9 mouse cellular contexts compared by ENCODE assay signal in genomic region chr12:72427722-72428126, GRCm38 (mm10). TPM values are rescaled to one million over a fixed set of nuclear protein-coding genes. Genes with fewer than 3 reads are reported as not detected.
DNase-seq lines count a peak whose midpoint lies in the region; ATAC-seq and TF ChIP-seq lines count a peak whose summit lies in the region.
"Had no signal": no experiment of that assay in that cellular context is flagged by ENCODE, and none has a peak within 500 bp of the region (broad histone marks: within the 10 kb centered on the region; RNA-seq: fewer than 3 reads in every experiment).

No protein-coding gene starts in this region.

- no peak overlapping the region for H3K4me3 ChIP-seq in G1E (ENCODE audit: low read depth, low read length)
- H3K4me3 ChIP-seq in forebrain, embryonic 15.5 days, result no peak overlapping the region
- no peak overlapping the region for H3K4me3 ChIP-seq in lung, embryonic 16.5 days (ENCODE audit: low read length)
- H3K4me3 ChIP-seq: erythroblast, embryonic 14.5 days had no signal

- no peaks in the 10 kb centered on the region for H3K36me3 ChIP-seq in G1E (replicated peaks)
- H3K36me3 ChIP-seq in forebrain, embryonic 15.5 days, result no peaks in the 10 kb centered on the region
- H3K36me3 ChIP-seq in lung, embryonic 16.5 days (ENCODE audit: control insufficient read depth, insufficient read depth, low read length), result no peaks in the 10 kb centered on the region

- H3K27ac ChIP-seq in forebrain, embryonic 15.5 days (replicated peaks), result no peak overlapping the region
- no peak overlapping the region for H3K27ac ChIP-seq in lung, embryonic 16.5 days (ENCODE audit: low read length)

- 25% methylated on average over 11 of the region's 11 CpGs for WGBS in forebrain, embryonic 15.5 days
- 18% methylated on average over 11 of the region's 11 CpGs for WGBS in lung, embryonic 16.5 days

- ATAC-seq in G1E (ENCODE audit: extremely low read depth, insufficient number of reproducible peaks, low FRiP score, poor library complexity, severe bottlenecking), result peak; percentile 15
- ATAC-seq in cerebellum, adult (ENCODE audit: insufficient number of reproducible peaks, low FRiP score, low TSS enrichment), result peak; percentile 68
- peak; percentile 80 for ATAC-seq in forebrain, embryonic 15.5 days (replicated peaks)
- peak; percentile 84 to 85 for ATAC-seq in hematopoietic stem cell, adult 5-6 weeks (replicated peaks in 1 of 2; ENCODE audit: insufficient read depth in 1 of 2, low FRiP score in 2 of 2, low TSS enrichment in 1 of 2, low read depth in 1 of 2, poor library complexity in 2 of 2, severe bottlenecking in 2 of 2)
- peak; percentile 36; the same call in 1 of the 2 replicates for ATAC-seq in lung, embryonic 16.5 days (ENCODE audit: low read depth)

- H3K9me3 ChIP-seq in G1E (replicated peaks), result no peaks in the 10 kb centered on the region
- no peaks in the 10 kb centered on the region for H3K9me3 ChIP-seq in forebrain, embryonic 15.5 days
- H3K9me3 ChIP-seq in lung, embryonic 16.5 days (ENCODE audit: control insufficient read depth, low read length), result no peaks in the 10 kb centered on the region

- DNase-seq in G1E (ENCODE audit: low spot score), result no peak
- peak; percentile 73 for DNase-seq in layer of hippocampus, adult 9-10 months (ENCODE audit: low spot score)
- peak; percentile 63 for DNase-seq in ovary, postnatal 14 days (ENCODE audit: low spot score)
- DNase-seq in thymus, postnatal 36 days, result peak; percentile 43 to 45

- no peaks in the 10 kb centered on the region for H3K27me3 ChIP-seq in G1E (ENCODE audit: insufficient read depth, low read length)
- no peaks in the 10 kb centered on the region for H3K27me3 ChIP-seq in forebrain, embryonic 15.5 days
- no peaks in the 10 kb centered on the region for H3K27me3 ChIP-seq in lung, embryonic 16.5 days (ENCODE audit: control insufficient read depth, insufficient read depth, low read depth, low read length)

- no peaks in the 10 kb centered on the region for H3K4me1 ChIP-seq in G1E (ENCODE audit: insufficient read depth, low read depth, low read length)
- no peaks in the 10 kb centered on the region for H3K4me1 ChIP-seq in forebrain, embryonic 15.5 days
- no peaks in the 10 kb centered on the region for H3K4me1 ChIP-seq in lung, embryonic 16.5 days (replicated peaks; ENCODE audit: control insufficient read depth, insufficient read depth, low read length)

- H3K9ac ChIP-seq in forebrain, embryonic 15.5 days (replicated peaks), result no peak overlapping the region
- no peak overlapping the region for H3K9ac ChIP-seq in lung, embryonic 16.5 days (ENCODE audit: low read length)

- no peak overlapping the region for H3K4me2 ChIP-seq in forebrain, embryonic 15.5 days (replicated peaks)
- peak overlapping the region; percentile 22; the same call in 1 of the 2 replicates for H3K4me2 ChIP-seq in lung, embryonic 16.5 days (ENCODE audit: low read depth, low read length)

- 0 out of 2 replicates have a peak, but pooled peaks have one; percentile 26 for TF ChIP-seq CTCF in G1E (IDR thresholded peaks at IDR 0.05; ENCODE audit: low read depth, low read length)

RNA-seq across cellular contexts. Expression of gene Lrrc9, which starts 13.9 kb away (rescaled TPM):
- total RNA-seq in G1E (2014; fragmentation: Nextera tagmentation) (not detected in 2 replicates), G1E (2017) (0.16 and 0.58 TPM in 2 replicates)
- not detected in 2 replicates for polyA plus RNA-seq in G1E (2012)
- 3.3 and 3.9 TPM in 2 replicates for polyA plus RNA-seq in forebrain, embryonic 15.5 days (2015; fragmentation: Nextera tagmentation; extraction: Ambion mirVana)
- total RNA-seq in hematopoietic stem cell, adult 5-6 weeks (2017), result 0.74 and 3.9 TPM in 2 replicates
- polyA plus RNA-seq in lung, embryonic 16.5 days (2015; fragmentation: Nextera tagmentation; extraction: Ambion mirVana), result 0.50 and 1.1 TPM in 2 replicates
- polyA plus RNA-seq: erythroblast, embryonic 14.5 days had no signal

RNA-seq across cellular contexts. Expression of gene Rtn1, which starts 18.9 kb away (rescaled TPM):
- not detected in 2 replicates for total RNA-seq in G1E (2014; fragmentation: Nextera tagmentation)
- 0.44 and 0.46 TPM in 2 replicates for total RNA-seq in G1E (2017)
- not detected in 2 replicates for polyA plus RNA-seq in G1E (2012)
- polyA plus RNA-seq in forebrain, embryonic 15.5 days (2015; fragmentation: Nextera tagmentation; extraction: Ambion mirVana), result 2,106 and 2,212 TPM in 2 replicates
- not detected in 2 replicates for total RNA-seq in hematopoietic stem cell, adult 5-6 weeks (2017)
- 14.6 and 18.2 TPM in 2 replicates for polyA plus RNA-seq in lung, embryonic 16.5 days (2015; fragmentation: Nextera tagmentation; extraction: Ambion mirVana)

Comparison
In these comparisons a context has a peak if more than half of its experiments do, and no peak if none do; other contexts are left out.
1. ATAC-seq: peak in every context shown above with its lines; median percentile 84 in hematopoietic stem cell, adult 5-6 weeks; 80 in forebrain, embryonic 15.5 days; 68 in cerebellum, adult; 36 in lung, embryonic 16.5 days; 15 in G1E.
2. RNA of gene Rtn1, which starts 18.9 kb away (polyA plus RNA-seq): 2,106 to 2,212 TPM in forebrain, embryonic 15.5 days; 14.6 to 18.2 TPM in lung, embryonic 16.5 days and not detected in G1E; every median in the first group is over 100 times any median in the second.